Mouse (Mus musculus): Measurements from ENCODE around the gene Syt17. TPM values are rescaled to one million over a fixed set of nuclear protein-coding genes. Genes with fewer than 3 reads are reported as not detected.
"Not testable (repeated sequence)": the region's sequence is repeated elsewhere in the genome, so short reads cannot be mapped to it uniquely, and the experiment has no call there.

Gene Syt17
- total RNA-seq, 2 experiments from 2014 or later = 61.8 to 68.6 TPM

- no peak for DNase-seq (ENCODE audit: low spot score in 2 of 2)
- intact Hi-C loops (cut with DNase I) = no loop called here
Observed at GRCm38 (mm10) chr7:118401949-118402348, 46.1 kb downstream of the Syt17 start.

GRCm38 (mm10) chr7:118399764-118400163, 48.3 kb downstream of the Syt17 start:
- peak; percentile 70 to 78 for DNase-seq (ENCODE audit: low spot score in 2 of 2)
- intact Hi-C loops (cut with DNase I) = no loop called here

- intact Hi-C loops (cut with DNase I) = no loop called here
- peak; percentile 40 to 47 for DNase-seq (ENCODE audit: low spot score in 2 of 2)
Observed at GRCm38 (mm10) chr7:118390705-118391104, 57.3 kb downstream of the Syt17 start.

- DNase-seq (ENCODE audit: low spot score in 2 of 2) = no peak
- intact Hi-C loops (cut with DNase I) = no loop called here
Observed at GRCm38 (mm10) chr7:118380996-118381395, 67.0 kb downstream of the Syt17 start.

DNA sequence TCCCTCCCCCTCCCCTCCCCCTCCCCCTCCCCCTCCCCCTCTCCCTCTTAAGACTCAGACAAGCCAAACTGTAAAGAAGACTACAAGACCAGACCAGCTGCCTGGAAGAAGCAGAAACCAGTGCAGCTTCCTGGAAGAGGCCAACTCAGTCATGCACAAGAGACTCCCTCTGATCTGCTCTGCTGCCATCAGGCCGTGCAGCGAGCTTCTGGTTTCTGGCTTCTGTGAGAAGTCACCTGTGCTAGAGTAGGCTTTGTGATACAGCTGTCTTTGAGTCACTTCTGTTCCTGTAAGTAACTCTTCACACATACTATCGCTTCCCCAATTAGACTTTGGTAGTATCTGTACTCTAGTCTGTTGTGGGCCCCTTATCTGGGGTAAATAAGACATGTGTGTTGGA, 68.0 kb downstream of the Syt17 start:
- intact Hi-C loops (cut with DNase I) = no loop called here
- no peak for DNase-seq (ENCODE audit: low spot score in 2 of 2)

GRCm38 (mm10) chr7:118376590-118376989, 71.4 kb downstream of the Syt17 start:
- DNase-seq (ENCODE audit: low spot score in 2 of 2) = no peak
- intact Hi-C loops (cut with DNase I) = no loop called here

DNA sequence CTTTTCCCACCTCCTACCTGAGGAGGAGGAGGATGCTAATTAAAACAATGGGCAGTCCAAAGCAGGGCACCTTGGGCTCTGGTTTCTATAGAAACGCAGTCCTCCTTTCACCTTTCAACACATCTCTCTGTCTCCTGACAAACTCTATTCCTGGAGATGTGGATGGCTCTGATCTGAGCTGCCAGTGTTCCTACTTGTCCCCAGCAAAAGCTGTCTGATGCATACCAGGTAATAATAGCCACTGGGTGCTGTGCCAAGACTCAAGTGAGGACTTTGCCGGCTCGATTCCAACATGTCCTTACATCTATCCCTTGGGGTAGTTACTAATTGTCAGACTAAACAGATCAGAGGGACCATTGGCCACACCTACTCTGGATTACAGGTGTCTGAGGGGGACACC, 72.7 kb downstream of the Syt17 start:
- peak; percentile 46 to 50 for DNase-seq (ENCODE audit: low spot score in 2 of 2)
- intact Hi-C loops (cut with DNase I) = no loop called here

DNA sequence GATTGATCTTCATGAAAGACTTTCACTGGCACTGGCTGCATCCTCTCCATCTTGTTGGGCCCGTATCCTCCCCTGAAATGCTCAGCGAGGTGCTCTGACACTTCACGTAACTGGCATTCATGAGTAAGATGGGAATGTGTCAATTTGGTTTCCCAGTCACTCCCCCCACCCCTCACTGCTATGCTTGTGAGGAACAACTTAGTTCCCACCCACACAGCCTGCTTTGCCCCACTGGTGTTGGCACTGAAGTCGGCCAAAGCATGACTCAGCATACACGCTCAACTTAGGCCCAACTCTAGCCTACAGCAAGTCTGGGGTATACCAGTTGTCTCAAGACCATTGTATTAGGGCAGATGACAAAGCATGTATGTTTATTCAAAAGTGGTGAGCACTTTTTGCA, 76.7 kb downstream of the Syt17 start:
- intact Hi-C loops (cut with DNase I) = no loop called here
- DNase-seq (ENCODE audit: low spot score in 2 of 2) = peak; percentile 24 to 37

- intact Hi-C loops (cut with DNase I) = no loop called here
- no peak for DNase-seq (ENCODE audit: low spot score in 2 of 2)
Observed at GRCm38 (mm10) chr7:118369705-118370104, 78.3 kb downstream of the Syt17 start.

DNA sequence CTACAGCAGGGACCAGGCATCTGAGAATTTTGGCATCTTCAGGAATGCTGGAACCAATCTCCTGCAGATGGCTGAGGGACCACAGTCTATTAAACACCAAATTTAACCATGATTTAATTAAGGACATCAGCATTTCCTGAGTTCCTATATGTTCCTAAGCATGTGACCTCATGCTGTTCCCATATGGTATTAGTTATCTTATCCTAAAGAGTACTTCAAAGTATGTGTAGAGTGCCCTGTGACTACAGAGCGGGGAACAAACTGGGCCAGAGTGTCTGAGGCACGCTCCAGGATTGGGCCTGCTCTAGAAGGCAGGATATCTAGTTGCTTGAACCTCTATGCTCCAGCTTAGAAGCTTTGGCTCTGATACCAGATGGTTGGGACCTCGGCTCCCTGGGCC, 82.1 kb downstream of the Syt17 start:
- DNase-seq (ENCODE audit: low spot score in 2 of 2) = no peak
- intact Hi-C loops (cut with DNase I) = no loop called here

GRCm38 (mm10) chr7:118365251-118365650, 82.8 kb downstream of the Syt17 start:
- DNase-seq (ENCODE audit: low spot score in 2 of 2) = no peak
- intact Hi-C loops (cut with DNase I) = no loop called here

- intact Hi-C loops (cut with DNase I) = loop anchor here (1.0 to 5.0 kb wide), 2 partner anchors 52 to 65 kb away; no protein-coding TSS in a partner anchor
- DNase-seq (ENCODE audit: low spot score in 2 of 2) = peak; percentile 88 to 95
Observed at GRCm38 (mm10) chr7:118364353-118365007, 83.5 kb downstream of the Syt17 start.

- DNase-seq (ENCODE audit: low spot score in 2 of 2) = no peak
- intact Hi-C loops (cut with DNase I) = loop anchor here (1.0 to 5.0 kb wide), 2 partner anchors 51 to 66 kb away; no protein-coding TSS in a partner anchor
Observed at GRCm38 (mm10) chr7:118363587-118364233, 84.3 kb downstream of the Syt17 start.

DNA sequence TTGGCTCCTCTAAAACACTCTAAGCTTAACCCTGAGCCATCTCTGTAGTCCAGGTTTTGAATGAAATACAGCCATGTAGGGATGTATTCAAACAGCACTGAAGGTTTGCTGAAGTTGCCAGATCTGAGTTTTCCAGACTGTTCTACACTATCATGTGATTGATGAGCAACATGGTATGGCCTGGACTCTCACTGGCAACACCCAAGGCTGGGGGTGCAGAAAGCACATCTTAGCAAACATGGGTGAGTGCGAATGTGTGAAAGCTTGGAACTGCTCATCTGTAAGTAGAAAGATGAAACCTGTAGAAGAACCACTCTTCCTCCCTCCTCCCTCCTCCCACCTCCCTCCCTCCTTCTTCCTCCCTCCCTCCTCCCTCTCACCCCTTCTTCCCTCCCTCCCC, 85.1 kb downstream of the Syt17 start:
- intact Hi-C loops (cut with DNase I) = loop anchor here (5.0 kb wide), 1 partner anchor 51 kb away; no protein-coding TSS in a partner anchor
- DNase-seq (ENCODE audit: low spot score in 2 of 2) = peak in 1 of 2 experiments; percentile 26

GRCm38 (mm10) chr7:118362258-118362657, 85.8 kb downstream of the Syt17 start:
- intact Hi-C loops (cut with DNase I) = loop anchor here (5.0 kb wide), 1 partner anchor 50 kb away; no protein-coding TSS in a partner anchor
- no peak for DNase-seq (ENCODE audit: low spot score in 2 of 2)

GRCm38 (mm10) chr7:118358977-118359376, 89.0 kb downstream of the Syt17 start:
- DNase-seq (ENCODE audit: low spot score in 2 of 2) = no peak
- intact Hi-C loops (cut with DNase I) = no loop called here

DNA sequence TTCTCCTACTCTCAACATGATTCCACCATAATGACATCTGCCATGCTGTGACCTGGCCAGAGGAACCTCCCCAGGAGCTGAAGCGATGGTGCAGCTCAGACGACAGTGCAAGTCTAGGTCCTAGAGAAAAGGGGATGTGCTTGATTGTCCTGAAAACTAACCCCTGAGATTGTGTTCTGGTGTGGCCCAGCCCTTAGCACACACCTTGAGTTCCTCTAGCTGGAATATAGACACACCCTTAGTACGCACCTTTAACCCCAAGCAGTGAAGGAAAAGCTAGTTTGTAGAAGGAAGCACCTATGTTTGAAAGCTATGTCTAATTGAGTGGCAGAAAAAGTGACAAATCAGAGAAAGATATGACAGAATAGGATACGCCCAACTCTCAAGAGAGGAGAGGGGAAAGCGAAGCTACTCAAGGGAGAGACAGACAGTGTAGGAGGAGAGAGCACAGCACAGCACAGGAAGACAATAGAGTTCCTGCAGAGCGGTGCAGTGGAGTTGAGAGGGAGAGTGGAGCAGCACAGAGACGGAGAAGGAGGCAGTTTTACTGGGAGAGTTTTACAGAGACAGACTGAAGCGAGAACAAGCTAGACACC, 91.5 kb downstream of the Syt17 start:
- DNase-seq (ENCODE audit: low spot score in 2 of 2) = not testable (repeated sequence)

DNA sequence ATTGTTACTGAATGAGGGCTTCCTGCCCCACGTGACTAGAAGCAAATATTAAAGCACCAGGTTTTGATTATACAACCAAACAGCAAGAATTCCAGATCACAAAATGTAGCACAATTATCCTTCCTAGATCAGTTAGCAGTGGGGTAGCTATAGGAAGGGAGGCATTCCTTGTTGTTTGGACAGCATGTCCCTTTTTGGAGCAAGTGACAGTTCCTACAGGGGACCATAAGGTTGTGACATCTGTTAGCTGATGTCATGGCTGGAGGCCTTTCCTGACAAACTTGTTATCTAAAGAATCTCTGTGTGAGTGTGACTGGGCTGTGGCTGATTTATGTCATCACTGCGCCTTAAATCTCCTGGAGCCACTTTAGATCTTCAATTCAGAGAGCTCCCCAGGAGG, 97.2 kb downstream of the Syt17 start:
- intact Hi-C loops (cut with DNase I) = no loop called here

More for the DNA sequence above, 91.5 kb downstream of the Syt17 start:
- intact Hi-C loops (cut with DNase I) = not testable (repeated sequence)

GRCm38 (mm10) chr7:118346943-118347342, 101.1 kb downstream of the Syt17 start:
- DNase-seq (ENCODE audit: low spot score in 2 of 2) = peak in 1 of 2 experiments; percentile 25
- intact Hi-C loops (cut with DNase I) = no loop called here

More for the DNA sequence above, 97.2 kb downstream of the Syt17 start:
- no peak for DNase-seq (ENCODE audit: low spot score in 2 of 2)

GRCm38 (mm10) chr7:118346432-118346831, 101.6 kb downstream of the Syt17 start:
- intact Hi-C loops (cut with DNase I) = no loop called here
- no peak for DNase-seq (ENCODE audit: low spot score in 2 of 2)

Measured in left cerebral cortex, postnatal 14 days (tissue).